Mouse (Mus musculus): ENCODE results near the gene Prkg1. TPM values are rescaled to one million over a fixed set of nuclear protein-coding genes. Genes with fewer than 3 reads are reported as not detected.

Prkg1 gene
- total and polyA plus RNA-seq, 3 experiments, result not detected

GRCm38 (mm10) chr19:31424319-31424718, 340.5 kb downstream of the Prkg1 start:
- Histone ChIP-seq H3K4me3 (ENCODE audit: control insufficient read depth in 1 of 2, insufficient read depth in 1 of 2, low read depth in 2 of 2, low read length in 2 of 2) (no peak overlapping the region), H3K4me1 (ENCODE audit: control insufficient read depth in 1 of 2, insufficient read depth in 2 of 2, low read length in 2 of 2) (no peaks in the 10 kb centered on the region), H3K9me3 (replicated peaks; ENCODE audit: insufficient read depth, low read length) (no peaks in the 10 kb centered on the region), H3K79me2 (ENCODE audit: control insufficient read depth, insufficient read depth, low read length, poor library complexity) (no peaks in the 10 kb centered on the region), H3K27ac (ENCODE audit: control insufficient read depth, low read depth, low read length) (no peak overlapping the region), H3K36me3 (ENCODE audit: control insufficient read depth in 1 of 2, insufficient read depth in 2 of 2, low read length in 2 of 2) (no peaks in the 10 kb centered on the region), H3K9ac (ENCODE audit: control insufficient read depth, low read depth, low read length, poor library complexity, severe bottlenecking) (no peak overlapping the region), H3K27me3 (ENCODE audit: control insufficient read depth in 1 of 2, insufficient read depth in 2 of 2, low read length in 2 of 2) (no peaks in the 10 kb centered on the region)
- DNase-seq (ENCODE audit: low read depth, low spot score), result no peak
- TF ChIP-seq CHD1 (IDR thresholded peaks at IDR 0.05; ENCODE audit: low read depth, low read length), result no peak

- no peak for TF ChIP-seq HCFC1 (IDR thresholded peaks at IDR 0.05; ENCODE audit: low read depth, low read length)
- TF ChIP-seq POLR2AphosphoS5 (IDR thresholded peaks at IDR 0.05; ENCODE audit: borderline replicate concordance, low read depth, low read length), result no peak
- TF ChIP-seq KAT2A (conservative IDR thresholded peaks at IDR 0.05; ENCODE audit: low read depth, low read length), result no peak
- TF ChIP-seq MAFK (IDR thresholded peaks at IDR 0.05; ENCODE audit: borderline replicate concordance, low read depth, low read length), result no peak
- TF ChIP-seq E2F4 (IDR thresholded peaks at IDR 0.05; ENCODE audit: borderline replicate concordance, low read depth, low read length), result no peak
- no peak overlapping the region for H3K27ac ChIP-seq (ENCODE audit: control insufficient read depth, low read depth, low read length)
- H3K4me1 ChIP-seq (ENCODE audit: control insufficient read depth in 1 of 2, insufficient read depth in 2 of 2, low read length in 2 of 2), result no peaks in the 10 kb centered on the region
- H3K36me3 ChIP-seq (ENCODE audit: control insufficient read depth in 1 of 2, insufficient read depth in 2 of 2, low read length in 2 of 2), result no peaks in the 10 kb centered on the region
- no peak overlapping the region for H3K9ac ChIP-seq (ENCODE audit: control insufficient read depth, low read depth, low read length, poor library complexity, severe bottlenecking)
- no peaks in the 10 kb centered on the region for H3K79me2 ChIP-seq (ENCODE audit: control insufficient read depth, insufficient read depth, low read length, poor library complexity)
- no peaks in the 10 kb centered on the region for H3K27me3 ChIP-seq (ENCODE audit: control insufficient read depth in 1 of 2, insufficient read depth in 2 of 2, low read length in 2 of 2)
- no peaks in the 10 kb centered on the region for H3K9me3 ChIP-seq (replicated peaks; ENCODE audit: insufficient read depth, low read length)
- H3K4me3 ChIP-seq (ENCODE audit: control insufficient read depth in 1 of 2, insufficient read depth in 1 of 2, low read depth in 2 of 2, low read length in 2 of 2), result no peak overlapping the region
- no peak for DNase-seq (ENCODE audit: low read depth, low spot score)
Observed at GRCm38 (mm10) chr19:31413571-31413970, 351.3 kb downstream of the Prkg1 start.

GRCm38 (mm10) chr19:31396096-31396495, 368.7 kb downstream of the Prkg1 start:
- H3K9ac ChIP-seq (ENCODE audit: control insufficient read depth, low read depth, low read length, poor library complexity, severe bottlenecking), result no peak overlapping the region
- H3K79me2 ChIP-seq (ENCODE audit: control insufficient read depth, insufficient read depth, low read length, poor library complexity), result no peaks in the 10 kb centered on the region
- H3K36me3 ChIP-seq (ENCODE audit: control insufficient read depth in 1 of 2, insufficient read depth in 2 of 2, low read length in 2 of 2), result no peaks in the 10 kb centered on the region
- no peaks in the 10 kb centered on the region for H3K4me1 ChIP-seq (ENCODE audit: control insufficient read depth in 1 of 2, insufficient read depth in 2 of 2, low read length in 2 of 2)
- no peak for DNase-seq (ENCODE audit: low read depth, low spot score)
- H3K9me3 ChIP-seq (replicated peaks; ENCODE audit: insufficient read depth, low read length), result no peaks in the 10 kb centered on the region
- TF ChIP-seq HCFC1 (IDR thresholded peaks at IDR 0.05; ENCODE audit: low read depth, low read length), result no peak
- no peak for TF ChIP-seq RAD21 (IDR thresholded peaks at IDR 0.05; ENCODE audit: low read depth, low read length)
- TF ChIP-seq MYB (IDR thresholded peaks at IDR 0.05; ENCODE audit: low read depth, low read length), result no peak
- no peak for TF ChIP-seq TAL1 (IDR thresholded peaks at IDR 0.05; ENCODE audit: low read length)
- TF ChIP-seq MAZ (IDR thresholded peaks at IDR 0.05; ENCODE audit: low read depth, low read length), result no peak
- no peak for TF ChIP-seq USF2 (IDR thresholded peaks at IDR 0.05; ENCODE audit: borderline replicate concordance in 1 of 2, insufficient read depth in 1 of 2, low read depth in 1 of 2, low read length in 2 of 2)
- TF ChIP-seq NRF1 (IDR thresholded peaks at IDR 0.05; ENCODE audit: insufficient read depth, low read depth, low read length, poor library complexity, severe bottlenecking), result no peak
- no peak for TF ChIP-seq MEF2A (IDR thresholded peaks at IDR 0.05; ENCODE audit: extremely low read depth, insufficient replicate concordance, low read depth, low read length, poor library complexity, severe bottlenecking)
- TF ChIP-seq GABPA (IDR thresholded peaks at IDR 0.05; ENCODE audit: low read depth, low read length), result no peak
- no peak for TF ChIP-seq ZC3H11A (IDR thresholded peaks at IDR 0.05; ENCODE audit: low read depth, low read length)
- no peaks in the 10 kb centered on the region for H3K27me3 ChIP-seq (ENCODE audit: control insufficient read depth in 1 of 2, insufficient read depth in 2 of 2, low read length in 2 of 2)
- no peak overlapping the region for H3K27ac ChIP-seq (ENCODE audit: control insufficient read depth, low read depth, low read length)
- H3K4me3 ChIP-seq (ENCODE audit: control insufficient read depth in 1 of 2, insufficient read depth in 1 of 2, low read depth in 2 of 2, low read length in 2 of 2), result no peak overlapping the region

Measured in MEL (cell line).